Comparison of ENCODE assay signal across 26 mouse cellular contexts in genomic region chr6:39579552-39579951, GRCm38 (mm10). TPM values are rescaled to one million over a fixed set of nuclear protein-coding genes. Genes with fewer than 3 reads are reported as not detected.
DNase-seq lines count a peak whose midpoint lies in the region.
"Had no signal": no experiment of that assay in that cellular context is flagged by ENCODE, and none has a peak within 500 bp of the region (broad histone marks: within the 10 kb centered on the region; RNA-seq: fewer than 3 reads in every experiment).

No protein-coding gene starts in this region.

- intact Hi-C loops in left cerebral cortex, postnatal 10 days (cut with DNase I), result no loop called here

- peak; percentile 25 to 55 for DNase-seq in left cerebral cortex, adult 18-20 months (ENCODE audit: low spot score in 2 of 2)
- DNase-seq in left cerebral cortex, postnatal 10 days (ENCODE audit: extremely low spot score in 1 of 2, low spot score in 2 of 2), result no peak
- peak; percentile 63 for DNase-seq in right cerebral cortex, adult 18-20 months
- DNase-seq in right cerebral cortex, postnatal 25 days, result no peak
- DNase-seq in frontal cortex, postnatal 36 days (ENCODE audit: low spot score in 2 of 2), result peak; percentile 43 to 61
- no peak for DNase-seq in urinary bladder, adult 2 months (ENCODE audit: low spot score)
- DNase-seq: adrenal gland, adult 2 months; adrenal gland, postnatal 14 days; cerebellum, adult 11-12 months; cerebellum, adult 8-10 months; cerebellum, postnatal 10 days; cerebellum, postnatal 36 days; embryo, embryonic 11 days; gastrocnemius, adult 2 months; gastrocnemius, postnatal 14 days; heart, adult 11 months had no signal

RNA-seq across cellular contexts. Expression of gene Adck2, which starts 5.9 kb away (rescaled TPM):
- 10 to 100 TPM; 30.7 to 35.1 TPM for total RNA-seq in left cerebral cortex, adult 18-20 months (2021)
- total RNA-seq in left cerebral cortex, postnatal 10 days (2021), result 10 to 100 TPM; 24.2 to 29.8 TPM
- polyA plus RNA-seq in urinary bladder, adult 2 months (2012; rRNA removed), result 19.4 and 21.9 TPM in 2 replicates

RNA-seq across cellular contexts. Expression of gene Gm42420, which starts 6.0 kb away (rescaled TPM):
- 1 to 10 TPM in 1 of 2 experiments, not detected in 1; 1.1 TPM for total RNA-seq in left cerebral cortex, adult 18-20 months (2021)
- not detected for total RNA-seq in left cerebral cortex, postnatal 10 days (2021)
- polyA plus RNA-seq in urinary bladder, adult 2 months (2012; rRNA removed), result 1.2 and 1.9 TPM in 2 replicates
- total RNA-seq: adrenal gland, adult 2 months; gastrocnemius, postnatal 14 days; gastrocnemius, postnatal 4 days; heart, adult 8-10 months; heart, postnatal 25 days had no signal
- polyA plus RNA-seq: C2C12; CD4-positive, CD25-positive, alpha-beta regulatory T cell, adult 4 months; embryonic facial prominence, embryonic 10.5 days; embryonic facial prominence, embryonic 13.5 days; erythroblast, embryonic 14.5 days; heart, embryonic 14.5 days had no signal

RNA-seq across cellular contexts. Expression of gene Ndufb2, which starts 12.8 kb away (rescaled TPM):
- 100 to 1,000 TPM; 173 to 197 TPM for total RNA-seq in left cerebral cortex, adult 18-20 months (2021)
- 100 to 1,000 TPM; 196 to 198 TPM for total RNA-seq in left cerebral cortex, postnatal 10 days (2021)
- polyA plus RNA-seq in urinary bladder, adult 2 months (2012; rRNA removed), result 141 and 189 TPM in 2 replicates

RNA-seq across cellular contexts. Expression of gene Dennd2a, which starts 21.9 kb away (rescaled TPM):
- total RNA-seq in left cerebral cortex, adult 18-20 months (2021), result 10 to 100 TPM; 25.6 to 26.8 TPM
- 10 to 100 TPM; 19.8 to 21.8 TPM for total RNA-seq in left cerebral cortex, postnatal 10 days (2021)
- polyA plus RNA-seq in urinary bladder, adult 2 months (2012; rRNA removed), result 10.8 and 14.9 TPM in 2 replicates
- total RNA-seq: MEL had no signal
- polyA plus RNA-seq: erythroblast, embryonic 14.5 days had no signal

Comparison
In these comparisons a context has a peak if more than half of its experiments do, and no peak if none do; other contexts are left out.
1. DNase-seq: peak in left cerebral cortex, adult 18-20 months (2 of 2), right cerebral cortex, adult 18-20 months (single experiment) and frontal cortex, postnatal 36 days (2 of 2); none in left cerebral cortex, postnatal 10 days (0 of 2), right cerebral cortex, postnatal 25 days (single experiment) and urinary bladder, adult 2 months (single experiment).